In genomic region chr3:135487803-135488202, GRCm38 (mm10) we compare ENCODE assay signal across 30 mouse cellular contexts.
"Had no signal": no experiment of that assay in that cellular context is flagged by ENCODE, and none has a peak within 500 bp of the region (broad histone marks: within the 10 kb centered on the region; RNA-seq: fewer than 3 reads in every experiment).

No protein-coding gene starts in this region.

- ATAC-seq: liver, embryonic 12.5 days; liver, postnatal 0 days; lung, postnatal 0 days; midbrain, embryonic 13.5 days; midbrain, embryonic 15.5 days; midbrain, embryonic 16.5 days had no signal

- H3K27me3 ChIP-seq: limb, embryonic 15.5 days; liver, embryonic 12.5 days; liver, embryonic 13.5 days; liver, embryonic 15.5 days; lung, embryonic 15.5 days; megakaryocyte, embryonic 14.5 days; midbrain, embryonic 15.5 days; neural tube, embryonic 12.5 days had no signal

- H3K4me2 ChIP-seq: limb, embryonic 12.5 days; limb, embryonic 13.5 days; limb, embryonic 15.5 days; liver, embryonic 11.5 days; liver, embryonic 12.5 days; liver, embryonic 13.5 days; liver, embryonic 15.5 days; lung, embryonic 14.5 days; lung, embryonic 15.5 days; midbrain, embryonic 12.5 days; midbrain, embryonic 13.5 days; midbrain, embryonic 15.5 days; neural tube, embryonic 12.5 days had no signal

- H3K4me3 ChIP-seq: limb, embryonic 10.5 days; limb, embryonic 12.5 days; limb, embryonic 13.5 days; limb, embryonic 15.5 days; liver, embryonic 12.5 days; liver, embryonic 13.5 days; liver, embryonic 15.5 days; lung, embryonic 15.5 days; megakaryocyte, embryonic 14.5 days; midbrain, embryonic 12.5 days; midbrain, embryonic 13.5 days; midbrain, embryonic 15.5 days; myocyte; neural tube, embryonic 12.5 days had no signal

- DNase-seq: left cerebral cortex, postnatal 4 days; liver; liver, embryonic 13.5 days; liver, postnatal 0 days; lung, adult 18-20 months; lung, adult 2 months; lung, embryonic 14.5 days; lung, postnatal 10 days; lung, postnatal 14 days; lung, postnatal 36 days; lung, postnatal 4 days; midbrain, embryonic 14.5 days had no signal

- H3K4me1 ChIP-seq: lung, embryonic 15.5 days had no signal

- H3K9ac ChIP-seq: limb, embryonic 12.5 days; limb, embryonic 13.5 days; limb, embryonic 15.5 days; liver, embryonic 12.5 days; liver, embryonic 13.5 days; liver, embryonic 14.5 days; liver, embryonic 15.5 days; liver, postnatal 0 days; lung, embryonic 14.5 days; lung, embryonic 15.5 days; midbrain, embryonic 12.5 days; midbrain, embryonic 13.5 days; midbrain, embryonic 15.5 days; neural tube, embryonic 12.5 days had no signal

- H3K27ac ChIP-seq: limb, embryonic 10.5 days; limb, embryonic 12.5 days; limb, embryonic 13.5 days; limb, embryonic 15.5 days; liver, embryonic 12.5 days; liver, embryonic 13.5 days; liver, embryonic 14.5 days; liver, embryonic 15.5 days; lung, embryonic 15.5 days; macrophage; midbrain, embryonic 12.5 days; midbrain, embryonic 13.5 days; midbrain, embryonic 15.5 days; neural tube, embryonic 12.5 days had no signal

- H3K9me3 ChIP-seq: limb, embryonic 10.5 days; limb, embryonic 12.5 days; limb, embryonic 13.5 days; limb, embryonic 15.5 days; liver, embryonic 12.5 days; liver, embryonic 13.5 days; liver, embryonic 15.5 days; lung, embryonic 15.5 days; midbrain, embryonic 12.5 days; midbrain, embryonic 13.5 days; midbrain, embryonic 15.5 days; neural tube, embryonic 12.5 days had no signal

- H3K36me3 ChIP-seq: limb, embryonic 10.5 days; limb, embryonic 12.5 days; limb, embryonic 13.5 days; limb, embryonic 15.5 days; liver, embryonic 15.5 days; lung, embryonic 15.5 days; midbrain, embryonic 12.5 days; midbrain, embryonic 13.5 days; midbrain, embryonic 15.5 days; neural tube, embryonic 12.5 days had no signal
